Mouse (Mus musculus): Measurements from ENCODE around the gene Tmed9.

DNA sequence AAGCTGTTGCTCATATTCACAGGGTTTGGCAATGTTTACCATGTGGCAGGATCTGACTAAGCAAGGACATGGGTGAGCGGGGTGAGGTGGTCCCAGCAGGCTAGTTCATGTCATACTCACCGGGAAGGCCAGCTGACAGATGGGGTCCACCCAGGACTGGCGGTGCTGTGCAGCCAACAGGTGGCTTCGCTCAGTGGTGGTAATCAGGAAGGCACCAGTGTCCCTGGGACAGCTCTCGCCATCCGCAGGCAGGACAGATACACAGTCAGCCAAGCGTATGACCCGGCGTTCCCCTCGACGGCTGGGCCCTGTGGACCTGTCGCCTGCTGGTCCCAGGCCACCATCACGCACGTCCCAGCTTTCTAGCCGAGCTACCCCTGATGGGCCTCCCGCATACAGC is 46.3 kb upstream of the Tmed9 start:
- TF ChIP-seq POLR2A (IDR thresholded peaks at IDR 0.05; ENCODE audit: borderline replicate concordance, low read depth, low read length) (no peak), CTCF (IDR thresholded peaks at IDR 0.05; ENCODE audit: low read depth, low read length) (no peak)

Data from bone marrow macrophage, adult 2 months (primary cell).